Mouse (Mus musculus): ENCODE measurements around the gene Adarb2. TPM values are rescaled to one million over a fixed set of nuclear protein-coding genes. Genes with fewer than 3 reads are reported as not detected.

Adarb2 gene
- polyA plus RNA-seq, 1 experiment from 2014 or later = 1.8 TPM

DNA sequence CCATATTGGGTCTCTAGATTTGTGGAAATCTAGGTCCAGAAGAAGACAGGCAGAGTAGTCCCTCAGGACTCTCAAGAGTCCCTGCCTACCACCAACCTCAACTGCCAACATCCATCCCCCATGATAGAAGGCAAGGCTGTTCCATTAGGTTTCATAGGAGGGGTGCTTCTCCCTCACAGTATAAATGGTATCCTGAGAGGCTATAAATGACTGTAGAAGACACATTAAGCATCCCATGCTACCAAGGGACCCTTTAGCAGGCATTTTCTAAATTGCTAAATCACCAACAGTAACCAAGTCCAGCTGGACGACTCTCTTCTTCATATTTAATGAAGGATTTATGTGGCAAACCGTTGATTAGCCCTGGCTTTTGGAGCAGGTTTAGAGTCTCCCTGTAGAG, 446.6 kb downstream of the Adarb2 start:
- Histone ChIP-seq H3K4me3 (no peak overlapping the region), H3K4me1 (no peaks in the 10 kb centered on the region), H3K9ac (no peak overlapping the region), H3K4me2 (no peak overlapping the region), H3K27me3 (no peaks in the 10 kb centered on the region), H3K36me3 (no peaks in the 10 kb centered on the region), H3K9me3 (no peaks in the 10 kb centered on the region), H3K27ac (no peak overlapping the region)
- WGBS = 67% methylated on average over 2 of the region's 2 CpGs
- no peak for ATAC-seq (ENCODE audit: insufficient number of reproducible peaks, insufficient read depth, low FRiP score, low TSS enrichment, low read depth)

DNA sequence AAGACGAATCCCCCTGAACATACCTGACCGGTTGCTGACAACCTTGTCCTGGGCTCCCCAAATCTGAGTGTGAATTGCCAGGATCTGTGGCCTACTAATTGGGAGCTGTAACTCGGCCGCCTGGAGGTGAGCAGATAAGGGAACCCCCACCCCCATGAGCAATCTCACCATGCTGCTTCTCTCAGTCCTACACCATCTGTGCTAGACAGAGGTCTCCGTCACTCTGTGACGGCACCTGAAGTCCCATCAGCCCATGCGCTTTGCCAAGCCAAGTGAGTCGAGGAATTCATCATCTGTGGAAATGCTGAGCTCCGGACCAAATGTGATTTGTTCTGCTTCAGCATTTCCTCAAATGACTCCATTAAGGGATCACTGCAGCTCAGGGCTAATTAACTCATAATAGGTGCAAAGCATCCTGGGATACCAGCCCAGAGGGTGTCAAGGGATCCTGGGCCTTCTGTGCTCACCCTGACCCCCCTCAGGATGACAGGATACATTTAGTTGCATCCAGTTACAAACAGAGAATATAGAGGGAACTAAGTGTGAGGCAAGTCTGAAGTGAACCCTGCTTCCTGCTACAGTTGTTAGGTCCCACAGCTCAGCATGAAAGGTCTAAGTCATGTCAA, 462.1 kb downstream of the Adarb2 start:
- 77% methylated on average over 9 of the region's 9 CpGs for WGBS
- Histone ChIP-seq H3K4me2 (no peak overlapping the region), H3K9ac (no peak overlapping the region), H3K9me3 (no peaks in the 10 kb centered on the region), H3K36me3 (no peaks in the 10 kb centered on the region), H3K27me3 (no peaks in the 10 kb centered on the region), H3K4me3 (no peak overlapping the region), H3K4me1 (no peaks in the 10 kb centered on the region), H3K27ac (no peak overlapping the region)
- ATAC-seq (ENCODE audit: insufficient number of reproducible peaks, insufficient read depth, low FRiP score, low TSS enrichment, low read depth) = no peak

DNA sequence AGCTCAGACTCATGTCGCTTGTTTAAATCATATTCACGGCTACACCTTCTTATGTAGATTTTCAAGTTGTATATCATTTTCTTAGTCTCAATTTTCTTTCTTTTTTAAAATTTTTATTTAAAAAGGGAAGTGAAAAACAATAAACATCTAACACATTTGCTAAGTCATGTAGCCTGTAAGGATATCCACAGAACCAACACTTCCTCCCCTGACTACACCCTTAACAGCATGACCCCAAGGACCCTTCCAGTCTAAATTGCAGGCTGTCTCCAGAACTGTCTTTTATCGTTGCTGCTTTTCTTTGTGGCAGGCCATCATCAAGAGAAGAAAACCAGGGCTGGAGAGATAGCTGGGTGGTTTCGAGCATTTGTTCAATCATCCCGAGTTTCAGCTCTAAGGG, 474.5 kb downstream of the Adarb2 start:
- Histone ChIP-seq H3K4me3 (no peak overlapping the region), H3K27me3 (no peaks in the 10 kb centered on the region), H3K4me2 (no peak overlapping the region), H3K27ac (no peak overlapping the region), H3K36me3 (no peaks in the 10 kb centered on the region), H3K4me1 (no peaks in the 10 kb centered on the region), H3K9me3 (no peaks in the 10 kb centered on the region), H3K9ac (no peak overlapping the region)
- 72% methylated on average over 5 of the region's 5 CpGs for WGBS
- no peak for ATAC-seq (ENCODE audit: insufficient number of reproducible peaks, insufficient read depth, low FRiP score, low TSS enrichment, low read depth)

DNA sequence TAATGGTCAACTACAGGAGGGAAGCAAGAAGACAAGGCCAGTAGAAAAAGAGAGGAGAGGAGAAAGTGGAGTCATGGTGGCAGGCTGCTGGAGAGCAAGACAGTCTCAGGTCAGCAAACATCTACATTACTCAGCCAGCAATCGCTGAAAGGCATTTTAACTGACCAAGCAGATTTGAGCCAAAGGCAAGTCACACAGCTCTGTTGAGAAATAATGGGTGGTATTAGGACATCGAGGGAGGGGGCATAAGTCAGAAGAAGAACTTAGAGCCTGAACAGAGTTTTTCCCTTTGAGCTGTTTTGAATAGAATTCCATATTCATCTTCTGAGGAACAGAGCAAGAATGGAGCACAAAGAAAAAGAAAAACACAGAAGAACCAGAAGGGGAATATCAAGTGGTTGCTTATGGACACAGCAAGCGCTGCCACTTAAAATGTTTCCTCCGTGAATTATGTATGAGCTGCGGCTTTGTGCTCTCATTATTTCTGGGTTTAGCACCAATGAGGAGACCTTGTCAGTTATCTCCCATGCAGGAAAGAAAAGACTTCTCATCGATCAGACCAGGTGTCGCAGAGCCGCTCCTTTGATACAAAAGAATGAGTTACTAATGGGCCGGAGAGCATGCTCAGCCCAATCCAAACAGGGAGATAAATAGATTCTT, 477.9 kb downstream of the Adarb2 start:
- Histone ChIP-seq H3K4me2 (no peak overlapping the region), H3K4me3 (no peak overlapping the region), H3K9me3 (no peaks in the 10 kb centered on the region), H3K4me1 (no peaks in the 10 kb centered on the region), H3K36me3 (no peaks in the 10 kb centered on the region), H3K27me3 (no peaks in the 10 kb centered on the region), H3K27ac (no peak overlapping the region), H3K9ac (no peak overlapping the region)
- ATAC-seq (ENCODE audit: insufficient number of reproducible peaks, insufficient read depth, low FRiP score, low TSS enrichment, low read depth) = no peak
- 90% methylated on average over 9 of the region's 9 CpGs for WGBS

DNA sequence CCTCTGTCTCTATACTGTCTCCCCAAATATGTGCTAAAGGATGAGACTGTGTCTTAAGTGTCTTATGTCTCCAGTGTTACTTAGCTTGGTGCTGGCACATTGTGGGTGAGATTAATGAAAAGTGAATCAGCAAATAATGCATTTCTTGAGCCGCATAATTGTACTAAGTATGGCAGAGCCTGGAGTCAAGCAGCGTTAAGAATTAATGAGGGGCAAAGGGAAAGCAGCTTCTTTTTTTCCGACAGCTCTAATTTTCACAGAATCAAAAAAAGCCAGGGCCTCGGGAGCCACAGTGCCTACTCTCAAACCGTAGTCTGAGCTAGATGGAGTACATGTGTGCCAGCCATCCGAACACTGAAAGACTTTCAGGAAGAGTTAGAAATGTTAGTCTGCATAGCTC, 488.8 kb downstream of the Adarb2 start:
- 72% methylated on average over 6 of the region's 6 CpGs for WGBS
- Histone ChIP-seq H3K4me2 (no peak overlapping the region), H3K4me3 (no peak overlapping the region), H3K4me1 (no peaks in the 10 kb centered on the region), H3K27me3 (0 out of 2 replicates have a peak, but pooled peaks cover 2% of the 10 kb centered on the region), H3K27ac (no peak overlapping the region), H3K36me3 (no peaks in the 10 kb centered on the region), H3K9me3 (no peaks in the 10 kb centered on the region), H3K9ac (no peak overlapping the region)
- no peak for ATAC-seq (ENCODE audit: insufficient number of reproducible peaks, insufficient read depth, low FRiP score, low TSS enrichment, low read depth)

DNA sequence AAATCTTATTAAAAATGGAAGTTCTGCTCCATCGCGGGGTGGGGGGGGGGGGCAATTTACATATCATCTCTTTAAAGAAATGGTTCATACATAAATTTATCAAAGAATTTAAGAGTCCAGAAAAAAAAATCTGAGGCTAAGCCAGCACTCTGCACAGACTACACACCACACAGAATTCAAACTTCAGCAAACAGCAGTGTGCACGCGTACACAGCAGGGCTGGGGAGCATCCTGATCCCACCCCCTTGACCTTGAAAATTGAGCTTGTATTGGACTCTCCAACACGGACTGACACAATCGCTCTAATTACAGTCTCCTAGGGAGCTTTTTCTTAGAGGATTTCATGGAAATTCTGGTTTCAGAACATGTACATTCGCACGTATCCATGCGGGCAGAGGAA, 490.1 kb downstream of the Adarb2 start:
- Histone ChIP-seq H3K4me1 (no peaks in the 10 kb centered on the region), H3K9ac (no peak overlapping the region), H3K9me3 (no peaks in the 10 kb centered on the region), H3K27ac (no peak overlapping the region), H3K4me3 (no peak overlapping the region), H3K4me2 (no peak overlapping the region), H3K27me3 (no peaks in the 10 kb centered on the region), H3K36me3 (no peaks in the 10 kb centered on the region)
- ATAC-seq (ENCODE audit: insufficient number of reproducible peaks, insufficient read depth, low FRiP score, low TSS enrichment, low read depth) = no peak
- 79% methylated on average over 9 of the region's 9 CpGs for WGBS

DNA sequence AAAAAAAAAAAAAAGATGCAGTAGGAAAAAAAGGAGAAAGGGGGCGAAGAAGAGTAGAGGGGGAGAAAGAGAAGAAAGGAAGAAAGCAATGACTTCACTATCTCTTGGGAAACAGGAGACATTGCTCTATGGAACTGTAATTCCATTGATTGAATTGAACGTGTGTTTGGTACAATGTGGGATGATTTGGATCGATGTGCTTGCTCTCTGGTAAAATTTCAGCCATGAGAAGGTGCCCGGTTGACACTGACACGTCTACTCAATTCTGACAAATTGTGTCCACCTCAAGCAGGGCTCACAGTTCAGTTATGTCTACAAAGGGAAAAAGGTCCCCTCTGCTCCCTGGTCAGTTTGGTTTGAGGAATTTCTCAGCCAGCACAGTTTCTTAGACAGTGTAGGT, 495.8 kb downstream of the Adarb2 start:
- Histone ChIP-seq H3K27ac (no peak overlapping the region), H3K4me3 (no peak overlapping the region), H3K9me3 (no peaks in the 10 kb centered on the region), H3K27me3 (no peaks in the 10 kb centered on the region), H3K36me3 (no peaks in the 10 kb centered on the region), H3K4me1 (no peaks in the 10 kb centered on the region), H3K4me2 (no peak overlapping the region), H3K9ac (no peak overlapping the region)
- 87% methylated on average over 5 of the region's 5 CpGs for WGBS
- ATAC-seq (ENCODE audit: insufficient number of reproducible peaks, insufficient read depth, low FRiP score, low TSS enrichment, low read depth) = no peak

DNA sequence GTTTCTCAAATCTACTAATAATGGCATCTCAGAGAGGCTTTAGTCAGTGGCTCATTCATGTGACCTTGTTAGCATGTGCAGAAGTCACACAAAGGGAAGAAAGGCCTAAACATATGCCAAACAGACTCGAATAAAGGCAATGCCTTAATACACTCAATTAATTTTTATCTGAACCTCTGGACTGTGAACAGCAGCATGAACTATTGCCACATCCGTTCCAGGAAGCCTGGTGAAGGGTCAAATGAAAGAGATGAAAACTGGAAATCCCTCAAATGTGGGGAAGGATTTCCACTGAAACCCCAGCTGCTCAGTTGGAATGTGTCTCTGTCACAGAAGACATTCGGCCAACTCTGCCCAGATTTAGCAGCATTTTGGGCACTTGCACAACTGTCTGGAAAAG, 497.2 kb downstream of the Adarb2 start:
- H3K4me2 ChIP-seq = no peak overlapping the region
- WGBS = 82% methylated on average over 3 of the region's 3 CpGs
- no peak for ATAC-seq (ENCODE audit: insufficient number of reproducible peaks, insufficient read depth, low FRiP score, low TSS enrichment, low read depth)
- no peak overlapping the region for H3K4me3 ChIP-seq
- H3K9me3 ChIP-seq = no peaks in the 10 kb centered on the region
- H3K36me3 ChIP-seq = no peaks in the 10 kb centered on the region
- H3K27me3 ChIP-seq = no peaks in the 10 kb centered on the region
- no peak overlapping the region for H3K27ac ChIP-seq
- no peak overlapping the region for H3K9ac ChIP-seq
- H3K4me1 ChIP-seq = no peaks in the 10 kb centered on the region

DNA sequence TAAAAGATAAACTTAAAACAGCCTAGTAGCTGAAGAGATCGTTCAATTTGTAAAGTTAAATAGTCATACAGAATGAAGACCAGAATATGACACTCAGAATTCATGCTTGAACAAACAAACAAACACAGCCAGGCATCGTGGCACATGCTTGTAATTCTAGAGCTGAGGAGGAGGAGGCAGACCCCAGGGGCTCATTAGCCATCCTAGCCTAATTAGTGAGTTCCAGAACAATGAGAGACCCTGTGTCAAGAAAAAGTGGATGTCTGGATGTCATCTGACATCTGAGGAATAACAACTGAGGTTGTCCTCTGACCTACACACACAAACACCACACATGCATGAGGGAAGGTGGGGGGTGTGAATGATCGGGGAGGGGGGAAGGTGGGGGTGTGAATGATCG, 498.3 kb downstream of the Adarb2 start:
- WGBS = 54% methylated on average over 4 of the region's 4 CpGs
- no peaks in the 10 kb centered on the region for H3K36me3 ChIP-seq
- ATAC-seq (ENCODE audit: insufficient number of reproducible peaks, insufficient read depth, low FRiP score, low TSS enrichment, low read depth) = no peak

DNA sequence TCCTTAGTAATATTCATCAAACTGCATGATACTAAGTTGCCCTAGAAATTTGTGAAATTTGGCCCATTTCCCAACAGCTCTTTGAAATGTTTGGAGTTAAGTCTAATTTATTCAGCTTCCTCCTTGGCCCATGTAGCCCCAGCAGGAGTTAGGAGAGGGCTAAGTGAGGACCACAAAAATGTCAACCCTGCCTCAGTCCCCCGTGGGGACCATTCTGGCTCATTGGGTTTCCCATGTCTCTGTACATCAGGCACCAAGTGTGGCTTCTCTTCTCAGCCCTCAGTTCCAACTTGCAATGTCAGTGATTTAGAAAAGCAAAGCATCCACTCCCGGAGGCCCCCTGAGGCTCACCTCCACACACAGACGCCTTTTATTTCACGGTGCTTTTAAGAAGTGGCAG, 502.6 kb downstream of the Adarb2 start:
- H3K4me2 ChIP-seq = no peak overlapping the region
- ATAC-seq (ENCODE audit: insufficient number of reproducible peaks, insufficient read depth, low FRiP score, low TSS enrichment, low read depth) = no peak
- no peaks in the 10 kb centered on the region for H3K27me3 ChIP-seq
- 24% methylated on average over 4 of the region's 4 CpGs for WGBS
- H3K9me3 ChIP-seq = no peaks in the 10 kb centered on the region
- no peaks in the 10 kb centered on the region for H3K36me3 ChIP-seq
- H3K4me1 ChIP-seq = peaks cover 7% of the 10 kb centered on the region; the same call in 1 of the 2 replicates
- no peak overlapping the region for H3K27ac ChIP-seq
- H3K9ac ChIP-seq = no peak overlapping the region
- no peak overlapping the region for H3K4me3 ChIP-seq

More for the DNA sequence above, 498.3 kb downstream of the Adarb2 start:
- Histone ChIP-seq H3K4me1 (peaks cover 7% of the 10 kb centered on the region; the same call in 1 of the 2 replicates), H3K9ac (no peak overlapping the region), H3K4me3 (no peak overlapping the region), H3K4me2 (no peak overlapping the region), H3K27me3 (no peaks in the 10 kb centered on the region), H3K27ac (no peak overlapping the region), H3K9me3 (no peaks in the 10 kb centered on the region)

DNA sequence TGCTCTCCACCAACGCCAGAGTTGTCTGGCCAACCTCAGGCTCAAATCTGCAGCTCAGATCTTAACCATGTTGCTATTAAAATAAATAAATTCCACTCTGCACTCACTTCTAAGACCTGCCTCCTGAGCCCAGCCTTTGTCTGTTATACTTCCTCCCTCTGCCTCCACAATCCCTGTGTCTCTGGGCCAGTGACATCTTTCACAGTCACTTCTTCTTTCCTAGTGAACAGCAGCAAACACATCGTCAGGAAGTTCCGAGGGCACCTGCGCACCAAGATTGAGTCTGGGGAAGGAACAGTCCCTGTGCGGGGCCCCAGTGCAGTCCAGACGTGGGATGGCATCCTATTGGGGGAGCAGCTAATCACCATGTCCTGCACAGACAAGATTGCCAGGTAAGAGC, 510.7 kb downstream of the Adarb2 start:
- 81% methylated on average over 6 of the region's 6 CpGs for WGBS
- Histone ChIP-seq H3K27me3 (no peaks in the 10 kb centered on the region), H3K9me3 (no peaks in the 10 kb centered on the region), H3K4me1 (no peaks in the 10 kb centered on the region), H3K4me3 (no peak overlapping the region), H3K27ac (no peak overlapping the region), H3K9ac (no peak overlapping the region), H3K36me3 (no peaks in the 10 kb centered on the region), H3K4me2 (no peak overlapping the region)
- ATAC-seq (ENCODE audit: insufficient number of reproducible peaks, insufficient read depth, low FRiP score, low TSS enrichment, low read depth) = no peak

DNA sequence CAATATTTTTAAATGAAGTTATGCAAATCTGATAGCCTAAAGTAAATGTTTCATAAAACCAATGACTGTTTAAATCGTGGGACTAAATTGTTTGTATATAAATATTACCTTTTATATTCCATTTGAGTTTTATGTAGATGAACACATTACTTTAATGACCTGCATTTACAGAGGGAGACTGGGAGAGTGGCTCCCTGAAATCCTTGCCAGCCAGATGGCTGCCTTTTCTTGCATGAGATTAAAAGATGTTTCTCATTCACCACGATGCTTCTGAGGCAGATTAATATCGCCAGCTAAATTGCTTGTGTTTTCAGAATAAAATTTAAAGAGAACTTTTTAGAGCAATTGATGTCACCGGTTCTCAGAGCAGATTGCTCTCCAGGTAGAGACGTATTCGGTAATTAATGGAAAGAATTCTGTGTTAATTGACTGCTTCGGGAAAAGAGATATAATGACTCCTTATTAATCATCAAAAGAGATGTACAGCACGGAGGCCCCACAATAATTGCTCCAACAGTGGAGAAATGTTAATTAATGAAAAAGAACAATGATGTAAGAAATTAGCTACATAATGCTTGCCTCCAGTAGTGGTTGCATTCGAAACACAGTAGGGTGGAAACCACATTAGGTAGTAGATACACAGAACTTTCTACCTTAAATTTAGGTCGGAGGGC, 527.4 kb downstream of the Adarb2 start:
- no peaks in the 10 kb centered on the region for H3K27me3 ChIP-seq
- no peak for ATAC-seq (ENCODE audit: insufficient number of reproducible peaks, insufficient read depth, low FRiP score, low TSS enrichment, low read depth)
- no peak overlapping the region for H3K27ac ChIP-seq
- H3K4me2 ChIP-seq = no peak overlapping the region
- no peak overlapping the region for H3K4me3 ChIP-seq
- no peaks in the 10 kb centered on the region for H3K9me3 ChIP-seq
- H3K9ac ChIP-seq = no peak overlapping the region
- no peaks in the 10 kb centered on the region for H3K36me3 ChIP-seq
- 78% methylated on average over 10 of the region's 10 CpGs for WGBS
- no peaks in the 10 kb centered on the region for H3K4me1 ChIP-seq

All from embryonic facial prominence, embryonic 13.5 days (tissue).